In genomic region chr2:103073219-103073982, GRCm38 (mm10) we compare ENCODE assay signal across 8 mouse cellular contexts. TPM values are rescaled to one million over a fixed set of nuclear protein-coding genes. Genes with fewer than 3 reads are reported as not detected.
A peak's percentile ranks its signal among the peaks of the same experiment; 100 is the strongest.
DNase-seq lines count a peak whose midpoint lies in the region; ATAC-seq lines count a peak whose summit lies in the region.

Gene Pdhx (minus strand): TSS chr2:103073513.
Gene Apip (plus strand): TSS chr2:103073675.

- no peaks in the 10 kb centered on the region for H3K9me3 ChIP-seq in hindbrain, embryonic 11.5 days (ENCODE audit: control insufficient read depth, low read length)

- H3K4me3 ChIP-seq in hindbrain, embryonic 11.5 days (ENCODE audit: low read depth, low read length), result peak within 1 kb of the TSS; percentile 82

- peak; percentile 100 for ATAC-seq in hindbrain, embryonic 11.5 days (ENCODE audit: low FRiP score)

- H3K27me3 ChIP-seq in hindbrain, embryonic 11.5 days (ENCODE audit: control insufficient read depth, insufficient read depth, low read length), result no peaks in the 10 kb centered on the region

- DNase-seq in Muller cell, postnatal 12 days (ENCODE audit: inconsistent ontology term), result peak; percentile 100
- peak; percentile 100 for DNase-seq in cerebellum, adult 9-11 months
- peak; percentile 99 to 100 for DNase-seq in frontal cortex, adult 2 months (ENCODE audit: extremely low spot score in 1 of 2, low spot score in 1 of 2)
- DNase-seq in hindbrain, embryonic 11.5 days (ENCODE audit: low spot score), result peak; percentile 100
- DNase-seq in layer of hippocampus, postnatal 10 days (ENCODE audit: low spot score in 2 of 2), result peak; percentile 99 to 100
- peak; percentile 100 for DNase-seq in lung, postnatal 10 days
- peak; percentile 100 for DNase-seq in ovary, postnatal 36 days (ENCODE audit: low spot score)
- DNase-seq in thymus, postnatal 25 days, result peak; percentile 100

- WGBS in hindbrain, embryonic 11.5 days, result under 1% methylated on average over 53 of the region's 55 CpGs

- peak within 1 kb of the TSS; percentile 80 for H3K9ac ChIP-seq in hindbrain, embryonic 11.5 days (ENCODE audit: low read depth, low read length)

- H3K36me3 ChIP-seq in hindbrain, embryonic 11.5 days (ENCODE audit: control insufficient read depth, insufficient read depth, low read length), result no peaks in the 10 kb centered on the region

- H3K27ac ChIP-seq in hindbrain, embryonic 11.5 days (ENCODE audit: low read depth, low read length), result peak within 1 kb of the TSS; percentile 77

- peak within 1 kb of the TSS; percentile 59 for H3K4me2 ChIP-seq in hindbrain, embryonic 11.5 days (replicated peaks; ENCODE audit: low read depth, low read length)

- no peaks in the 10 kb centered on the region for H3K4me1 ChIP-seq in hindbrain, embryonic 11.5 days (replicated peaks; ENCODE audit: control insufficient read depth, insufficient read depth, low read length)

RNA-seq across cellular contexts. Expression of gene Pdhx, which starts in this region (rescaled TPM):
- 47.4 and 52.3 TPM in 2 replicates for polyA plus RNA-seq in frontal cortex, adult 2 months (2012; rRNA removed)
- 46.0 and 54.4 TPM in 2 replicates for polyA plus RNA-seq in hindbrain, embryonic 11.5 days (2014; fragmentation: Nextera tagmentation; extraction: Ambion mirVana)
- 10 to 100 TPM; 65.8 to 73.4 TPM for total RNA-seq in layer of hippocampus, postnatal 10 days (2021)

RNA-seq across cellular contexts. Expression of gene Apip, which starts in this region (rescaled TPM):
- polyA plus RNA-seq in frontal cortex, adult 2 months (2012; rRNA removed), result 26.9 and 31.7 TPM in 2 replicates
- polyA plus RNA-seq in hindbrain, embryonic 11.5 days (2014; fragmentation: Nextera tagmentation; extraction: Ambion mirVana), result 62.3 and 64.3 TPM in 2 replicates
- 10 to 100 TPM; 24.5 to 28.1 TPM for total RNA-seq in layer of hippocampus, postnatal 10 days (2021)

Comparison
In these comparisons a context has a peak if more than half of its experiments do, and no peak if none do; other contexts are left out.
1. Peak in every context shown above with its lines: DNase-seq, ATAC-seq, H3K4me3 ChIP-seq and H3K27ac ChIP-seq.